In the genomic region with DNA sequence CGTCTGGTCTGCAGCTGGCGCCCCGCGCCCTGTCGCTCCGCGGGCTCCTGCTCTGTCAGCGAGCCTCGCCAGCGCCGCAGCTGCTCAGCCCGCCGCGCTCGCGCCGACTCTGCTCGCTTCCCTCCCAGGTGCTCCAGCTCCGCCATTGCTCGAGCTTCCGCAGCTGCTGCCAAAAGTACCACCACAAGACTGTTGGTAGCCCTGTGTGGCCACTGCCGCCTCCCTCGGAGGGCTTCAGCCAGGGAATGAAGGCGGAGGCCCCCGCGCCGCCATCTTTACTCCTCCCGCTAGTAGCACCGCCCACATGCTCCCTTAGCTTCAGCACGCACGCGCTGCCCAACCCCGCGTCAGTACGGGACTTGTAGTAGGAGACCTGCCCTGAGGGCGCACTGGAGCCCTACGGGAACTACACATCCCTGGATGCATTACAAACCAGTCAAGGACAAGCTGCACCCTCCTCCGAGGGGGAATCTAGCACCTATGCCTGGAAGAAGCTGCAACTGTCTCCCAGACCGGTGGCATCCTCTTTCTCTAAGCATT, we compare ENCODE assay signal across 7 mouse cellular contexts. TPM values are rescaled to one million over a fixed set of nuclear protein-coding genes. Genes with fewer than 3 reads are reported as not detected.
DNase-seq lines count a peak whose midpoint lies in the region; ATAC-seq and TF ChIP-seq lines count a peak whose summit lies in the region.

A gene (minus strand): TSS at position 306 of the 540 bp plus-strand sequence.

- peak within 1 kb of the TSS; percentile 94 for H3K27ac ChIP-seq in embryonic facial prominence, embryonic 10.5 days (replicated peaks)
- H3K27ac ChIP-seq in intestine, postnatal 0 days (ENCODE audit: low read depth, low read length) = peak within 1 kb of the TSS; percentile 64; the same call in 1 of the 2 replicates
- H3K27ac ChIP-seq in midbrain, embryonic 12.5 days (replicated peaks) = peak within 1 kb of the TSS; percentile 93
- peak within 1 kb of the TSS; percentile 36; the same call in 1 of the 2 replicates for H3K27ac ChIP-seq in small intestine, adult 2 months (ENCODE audit: insufficient read depth, low read depth, low read length)

- peak; percentile 89 for TF ChIP-seq POLR2A in small intestine, adult 2 months (IDR thresholded peaks at IDR 0.05; ENCODE audit: low read depth, low read length)

- H3K9ac ChIP-seq in intestine, postnatal 0 days (ENCODE audit: low read depth, low read length) = peak within 1 kb of the TSS; percentile 72
- H3K9ac ChIP-seq in midbrain, embryonic 12.5 days (replicated peaks) = peak within 1 kb of the TSS; percentile 88

- TF ChIP-seq CTCF in intestine, postnatal 0 days (IDR thresholded peaks at IDR 0.05; ENCODE audit: low read depth) = peak; percentile 61
- TF ChIP-seq CTCF in small intestine, adult 2 months (IDR thresholded peaks at IDR 0.05; ENCODE audit: extremely low read depth, insufficient read length, insufficient replicate concordance, low read depth, low read length) = no peak

- ATAC-seq in intestine, postnatal 0 days = peak; percentile 97
- ATAC-seq in midbrain, embryonic 12.5 days (ENCODE audit: low FRiP score, low read depth) = peak; percentile 98

- peak; percentile 96 for DNase-seq in adrenal gland, postnatal 10 days
- DNase-seq in embryonic facial prominence, embryonic 10.5 days (ENCODE audit: low spot score) = peak; percentile 95
- DNase-seq in gonadal fat pad, adult 2 months (ENCODE audit: low read depth) = peak; percentile 64
- DNase-seq in left cerebral cortex, postnatal 4 days = peak; percentile 99

- intact Hi-C loops in left cerebral cortex, postnatal 4 days (cut with DNase I) = no loop called here

- peak within 1 kb of the TSS; percentile 93 for H3K4me3 ChIP-seq in embryonic facial prominence, embryonic 10.5 days
- H3K4me3 ChIP-seq in intestine, postnatal 0 days (ENCODE audit: low read depth, low read length) = peak within 1 kb of the TSS; percentile 93
- peak within 1 kb of the TSS; percentile 82 for H3K4me3 ChIP-seq in midbrain, embryonic 12.5 days
- peak within 1 kb of the TSS; percentile 78 for H3K4me3 ChIP-seq in small intestine, adult 2 months (ENCODE audit: low read depth, low read length)

- no peaks in the 10 kb centered on the region for H3K36me3 ChIP-seq in embryonic facial prominence, embryonic 10.5 days (replicated peaks)
- H3K36me3 ChIP-seq in intestine, postnatal 0 days (ENCODE audit: control insufficient read depth, insufficient read depth) = no peaks in the 10 kb centered on the region
- H3K36me3 ChIP-seq in midbrain, embryonic 12.5 days = no peaks in the 10 kb centered on the region
- no peaks in the 10 kb centered on the region for H3K36me3 ChIP-seq in small intestine, adult 2 months (ENCODE audit: control insufficient read depth, insufficient read depth, low read length)

- peaks cover 23% of the 10 kb centered on the region for H3K4me1 ChIP-seq in embryonic facial prominence, embryonic 10.5 days
- peaks cover 7% of the 10 kb centered on the region; the same call in 1 of the 2 replicates for H3K4me1 ChIP-seq in intestine, postnatal 0 days (replicated peaks; ENCODE audit: control insufficient read depth, insufficient read depth, low read length)
- H3K4me1 ChIP-seq in midbrain, embryonic 12.5 days = peaks cover 13% of the 10 kb centered on the region
- H3K4me1 ChIP-seq in small intestine, adult 2 months (ENCODE audit: control insufficient read depth, insufficient read depth, insufficient read length, low read length) = no peaks in the 10 kb centered on the region

- under 1% methylated on average over 39 of the region's 39 CpGs for WGBS in embryonic facial prominence, embryonic 10.5 days
- 1% methylated on average over 38 of the region's 39 CpGs for WGBS in intestine, postnatal 0 days
- under 1% methylated on average over 39 of the region's 39 CpGs for WGBS in midbrain, embryonic 12.5 days
- WGBS in small intestine, adult 2 months = under 1% methylated on average over 39 of the region's 39 CpGs

- H3K9me3 ChIP-seq in embryonic facial prominence, embryonic 10.5 days = no peaks in the 10 kb centered on the region
- H3K9me3 ChIP-seq in intestine, postnatal 0 days (ENCODE audit: control insufficient read depth) = no peaks in the 10 kb centered on the region
- H3K9me3 ChIP-seq in midbrain, embryonic 12.5 days = no peaks in the 10 kb centered on the region

- peak within 1 kb of the TSS; percentile 80 for H3K4me2 ChIP-seq in intestine, postnatal 0 days (replicated peaks; ENCODE audit: low read depth)
- peak within 1 kb of the TSS; percentile 85 for H3K4me2 ChIP-seq in midbrain, embryonic 12.5 days (replicated peaks)

- no peaks in the 10 kb centered on the region; the same call in 1 of the 2 replicates for H3K27me3 ChIP-seq in embryonic facial prominence, embryonic 10.5 days (replicated peaks; ENCODE audit: low read depth, poor library complexity, severe bottlenecking)
- H3K27me3 ChIP-seq in intestine, postnatal 0 days (replicated peaks; ENCODE audit: control insufficient read depth, insufficient read depth, low read length) = no peaks in the 10 kb centered on the region
- H3K27me3 ChIP-seq in midbrain, embryonic 12.5 days = no peaks in the 10 kb centered on the region; the same call in 1 of the 2 replicates
- H3K27me3 ChIP-seq in small intestine, adult 2 months (ENCODE audit: control insufficient read depth, insufficient read depth, low read length) = no peaks in the 10 kb centered on the region

RNA-seq across cellular contexts. Expression of the gene that starts here (rescaled TPM):
- 10 to 100 TPM; 16.7 to 32.8 TPM for total RNA-seq in adrenal gland, postnatal 10 days (2021)
- 5.0 and 5.8 TPM in 2 replicates for polyA plus RNA-seq in embryonic facial prominence, embryonic 10.5 days (2016; fragmentation: Nextera tagmentation; extraction: Ambion mirVana)
- 23.1 and 24.4 TPM in 2 replicates for polyA plus RNA-seq in gonadal fat pad, adult 2 months (2012; rRNA removed)
- 11.5 and 13.0 TPM in 2 replicates for polyA plus RNA-seq in intestine, postnatal 0 days (2015; fragmentation: Nextera tagmentation; extraction: Ambion mirVana)
- total RNA-seq in left cerebral cortex, postnatal 4 days (2021) = 10 to 100 TPM; 61.4 to 62.1 TPM
- 13.8 and 14.6 TPM in 2 replicates for polyA plus RNA-seq in midbrain, embryonic 12.5 days (2016; fragmentation: Nextera tagmentation; extraction: Ambion mirVana)
- polyA plus RNA-seq in small intestine, adult 2 months (2012; rRNA removed) = 9.7 and 10.4 TPM in 2 replicates

Comparison
In these comparisons a context has a peak if more than half of its experiments do, and no peak if none do; other contexts are left out.
1. Peak in every context shown above with its lines: DNase-seq, ATAC-seq, H3K4me3 ChIP-seq and H3K27ac ChIP-seq.
2. H3K27ac ChIP-seq: peak in every context shown above with its lines; median percentile 94 in embryonic facial prominence, embryonic 10.5 days; 93 in midbrain, embryonic 12.5 days; 64 in intestine, postnatal 0 days; 36 in small intestine, adult 2 months.